Mouse (Mus musculus) c-Kit-positive CD71-negative TER-119-negative erythroid progenitor cells, embryonic 14.5 days (primary cell): ENCODE results near the gene Pgpep1l.
"Not testable (repeated sequence)": the region's sequence is repeated elsewhere in the genome, so short reads cannot be mapped to it uniquely, and the experiment has no call there.

Experiments
- DNase-seq: peaks from one replicate; pipeline ENCODE4 v3.0.0-alpha.2; 2013; ENCODE audit warnings: low read depth

Gene Pgpep1l

DNA sequence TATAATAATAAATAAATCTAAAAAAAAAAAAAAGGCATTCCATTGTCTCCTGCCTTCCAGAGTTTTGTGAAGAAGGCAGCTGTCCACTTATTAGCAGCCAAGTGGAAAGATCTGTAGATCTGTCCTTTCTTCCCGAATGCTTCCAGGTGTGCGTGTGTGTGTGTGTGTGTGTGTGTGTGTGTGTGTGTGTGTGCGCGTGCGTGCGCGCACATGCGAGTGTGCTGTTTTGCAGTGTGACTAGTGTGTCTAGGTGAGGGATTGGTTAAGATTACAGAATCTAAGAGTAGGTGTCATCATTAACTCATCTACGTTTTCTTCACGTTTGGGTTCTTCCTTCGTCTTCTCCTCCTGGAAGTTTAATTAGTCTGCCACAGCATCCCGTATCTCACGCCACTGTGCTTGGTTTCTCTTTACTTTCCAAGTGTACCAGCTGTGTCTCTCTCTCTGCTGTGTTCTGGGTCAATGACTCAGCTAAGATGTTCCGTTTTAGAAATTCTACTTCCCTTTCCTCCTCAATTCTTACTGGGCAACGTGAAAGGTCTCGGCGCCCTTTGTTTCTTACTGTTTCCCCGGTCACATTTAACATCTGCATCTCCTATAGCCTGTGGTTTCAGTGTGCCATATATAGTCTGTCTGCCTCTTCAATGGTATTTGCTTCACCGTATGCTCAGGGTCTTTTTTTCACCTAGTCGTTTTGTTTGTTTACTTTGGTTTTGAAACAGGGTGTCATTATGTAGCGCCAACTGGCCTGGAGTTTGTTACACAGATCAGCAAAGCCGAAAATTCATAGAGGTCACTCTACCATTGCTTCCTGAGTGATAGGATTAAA is 18.5 kb upstream of the Pgpep1l start:
- DNase-seq: peak; percentile 44

DNA sequence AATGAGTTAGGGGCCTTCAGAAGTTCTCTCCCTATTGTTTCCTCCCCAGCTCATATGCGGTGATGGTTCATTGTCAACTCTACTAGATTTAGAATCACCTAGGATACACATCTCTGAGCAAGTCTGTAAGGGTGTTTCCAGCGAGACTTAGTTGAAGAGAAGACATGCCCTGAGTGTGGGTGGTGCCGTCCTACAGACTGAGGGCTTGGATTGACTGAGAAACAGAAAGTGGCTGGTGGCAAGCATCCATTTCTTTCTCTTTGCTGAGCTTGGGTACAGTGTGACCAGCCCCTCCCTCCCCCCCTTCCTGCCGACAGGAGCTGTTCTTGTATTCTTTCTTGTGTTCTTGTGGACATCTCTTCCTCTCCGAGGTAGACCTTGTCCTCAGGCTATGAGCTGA is 17.3 kb upstream of the Pgpep1l start:
- DNase-seq: no peak

DNA sequence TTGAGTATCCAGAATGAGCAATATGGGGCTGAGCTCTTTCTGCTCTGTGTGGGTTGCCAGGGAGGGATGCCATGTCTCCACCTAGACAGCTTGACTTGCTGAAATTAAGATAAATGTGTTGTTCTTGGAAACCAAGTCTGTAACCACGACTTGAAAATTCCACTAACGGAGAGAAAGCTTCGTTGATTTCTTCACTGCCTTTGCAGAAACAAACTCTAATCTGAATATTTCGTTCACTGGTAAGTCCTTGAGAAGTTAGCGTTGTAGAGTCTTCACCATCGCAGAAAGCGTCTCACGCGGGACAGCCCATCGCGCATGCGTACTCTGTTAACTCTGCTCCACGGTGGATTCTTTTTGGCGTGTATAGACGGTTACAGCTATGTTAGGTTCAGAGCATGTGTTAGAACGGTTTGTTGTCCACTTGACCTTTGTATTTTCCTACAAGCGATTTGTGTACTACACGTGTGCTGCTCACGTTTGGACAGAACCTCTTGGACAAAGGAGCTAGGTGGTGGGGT is 16.4 kb upstream of the Pgpep1l start:
- DNase-seq: no peak

DNA sequence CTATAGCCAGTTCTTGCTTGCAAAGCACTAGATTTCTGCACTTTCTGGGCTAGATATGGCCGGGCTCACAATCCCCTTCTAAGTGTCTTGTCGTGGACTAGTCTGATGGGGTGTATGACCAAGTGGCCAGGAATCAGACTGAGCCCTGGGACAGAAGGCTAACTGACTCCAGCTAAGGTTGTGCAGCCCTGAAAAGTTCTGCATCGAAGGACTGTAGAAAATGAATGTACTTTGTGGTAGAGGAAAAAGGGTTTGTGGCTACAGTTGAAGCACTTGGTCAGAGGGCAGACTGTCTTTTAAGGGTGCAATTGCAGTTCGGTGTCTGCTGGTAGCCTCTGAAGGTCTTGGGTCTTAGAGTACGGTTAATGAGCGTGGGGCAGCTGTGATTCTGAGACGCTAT is 15.4 kb upstream of the Pgpep1l start:
- DNase-seq: no peak

DNA sequence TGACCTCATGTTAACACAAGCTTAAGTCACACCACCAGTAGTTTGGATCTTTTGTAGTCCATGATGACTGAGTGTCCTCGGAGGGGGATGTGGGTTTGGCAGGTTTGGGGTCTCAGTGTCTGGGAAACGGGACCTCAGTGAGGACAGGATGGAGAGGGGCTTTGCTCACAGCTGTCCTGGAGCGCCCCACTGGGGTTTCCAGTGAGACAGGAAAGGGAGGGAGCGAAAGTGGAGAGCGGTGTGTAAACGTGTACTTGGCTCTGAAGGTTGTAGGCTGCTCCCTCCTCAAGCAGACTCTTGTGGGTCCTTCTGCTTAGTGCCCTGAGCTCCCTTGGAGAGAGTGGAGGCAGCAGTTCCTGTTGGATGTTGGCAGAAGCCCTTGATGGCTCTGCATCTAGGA is 14.9 kb upstream of the Pgpep1l start:
- no peak for DNase-seq

GRCm38 (mm10) chr7:68278385-68278784 is 14.4 kb upstream of the Pgpep1l start:
- no peak for DNase-seq

DNA sequence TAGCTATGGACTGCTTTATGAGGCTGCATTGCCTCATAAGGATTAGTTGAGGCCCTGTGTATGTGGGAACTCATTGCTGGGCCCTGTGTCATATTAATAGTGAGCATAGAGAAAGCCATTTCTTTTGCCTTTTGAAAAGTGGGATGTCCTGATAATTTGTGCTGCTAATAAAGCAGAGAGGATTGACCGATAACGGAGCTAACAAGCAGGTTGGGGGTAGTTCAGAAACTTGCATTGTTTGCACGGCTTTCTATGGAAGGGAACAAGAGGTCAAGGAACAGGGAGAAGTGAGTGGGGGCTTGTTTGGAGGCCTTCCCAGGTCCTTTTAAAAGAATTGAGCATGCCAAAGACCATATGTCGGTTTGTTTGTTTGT is 13.9 kb upstream of the Pgpep1l start:
- DNase-seq: no peak

- DNase-seq: no peak
Observed at GRCm38 (mm10) chr7:68277054-68277896, 13.2 kb upstream of the Pgpep1l start.

DNA sequence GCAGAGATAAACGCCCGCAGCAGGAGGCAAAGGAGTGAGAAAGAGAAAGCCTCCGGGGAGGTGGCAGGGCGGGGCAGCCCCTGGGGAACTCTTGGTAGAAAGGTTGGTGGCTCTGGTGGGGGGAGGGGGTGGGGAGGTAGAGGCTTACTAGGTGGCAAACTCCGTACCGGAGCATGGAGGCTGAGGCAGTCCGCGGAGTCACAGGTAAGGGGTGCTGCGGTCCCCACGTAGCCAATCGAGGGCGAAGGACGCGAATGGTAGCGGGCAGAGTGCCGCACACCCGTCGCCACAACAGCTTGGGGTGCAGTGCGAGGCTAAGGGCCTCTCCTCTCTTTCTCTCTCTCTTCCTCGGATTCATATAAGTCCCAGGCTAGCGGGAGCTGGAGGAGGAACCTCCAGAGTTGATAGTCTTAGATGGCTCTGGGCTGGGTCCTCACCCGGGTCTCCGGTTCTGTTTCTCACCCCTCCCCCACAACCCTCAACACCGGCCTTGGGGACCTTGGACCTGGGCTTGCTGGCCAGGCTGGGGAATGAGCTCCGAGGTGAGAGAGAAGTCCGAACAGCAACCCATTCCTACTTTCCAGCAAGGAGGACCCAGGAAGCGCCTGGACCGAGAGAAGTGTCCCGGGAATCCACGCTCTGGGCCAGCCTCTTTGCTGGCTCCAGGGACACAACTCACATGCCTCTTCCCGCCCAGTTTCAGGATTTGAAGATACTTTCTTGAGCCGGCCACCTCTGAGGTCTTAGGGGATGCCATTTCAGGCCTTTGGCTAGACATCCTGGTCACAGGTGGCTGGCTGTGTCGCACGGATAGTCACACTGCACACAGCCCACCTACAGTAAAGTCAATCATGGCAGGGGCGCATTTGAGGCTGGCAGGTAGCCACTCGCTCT is 12.1 kb upstream of the Pgpep1l start:
- DNase-seq: no peak

DNA sequence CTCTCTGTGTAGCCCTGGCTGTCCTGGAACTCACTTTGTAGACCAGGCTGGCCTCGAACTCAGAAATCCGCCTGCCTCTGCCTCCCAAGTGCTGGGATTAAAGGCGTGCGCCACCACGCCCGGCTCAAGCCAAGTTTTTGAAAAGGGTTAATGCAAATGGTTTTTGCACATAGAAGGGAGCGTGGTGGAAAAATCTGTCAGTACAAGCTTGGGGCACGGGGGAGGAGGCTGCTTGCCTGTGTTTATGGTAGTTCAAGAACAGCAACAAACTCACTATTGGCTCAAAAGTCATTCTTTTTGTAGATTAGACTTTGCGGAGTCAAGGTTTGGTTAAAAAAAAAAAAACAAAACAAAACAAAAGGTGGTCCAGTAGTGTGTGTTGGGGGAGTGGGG is 11.4 kb upstream of the Pgpep1l start:
- not testable (repeated sequence) for DNase-seq

DNA sequence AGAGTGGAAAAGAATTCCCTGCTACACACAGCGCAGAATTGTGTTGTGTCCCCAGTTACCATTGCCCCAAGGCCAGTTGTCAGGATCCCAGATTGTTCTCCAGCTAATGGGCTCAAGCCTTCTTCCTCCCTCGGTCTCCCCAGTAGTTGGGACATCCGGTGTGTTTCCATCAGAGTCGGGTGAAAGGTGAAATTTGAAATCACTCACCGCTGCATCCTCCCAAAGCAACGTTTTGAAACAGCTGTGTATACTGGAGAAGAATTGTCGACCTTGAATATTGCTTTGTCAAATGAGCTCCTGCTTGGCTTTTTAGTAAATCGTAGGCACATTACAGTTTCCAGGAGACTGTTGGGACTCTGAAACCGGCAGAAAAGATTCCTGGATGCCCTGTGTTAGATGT is 10.9 kb upstream of the Pgpep1l start:
- DNase-seq: no peak

- DNase-seq: no peak
Observed at GRCm38 (mm10) chr7:68274218-68274617, 10.2 kb upstream of the Pgpep1l start.

DNA sequence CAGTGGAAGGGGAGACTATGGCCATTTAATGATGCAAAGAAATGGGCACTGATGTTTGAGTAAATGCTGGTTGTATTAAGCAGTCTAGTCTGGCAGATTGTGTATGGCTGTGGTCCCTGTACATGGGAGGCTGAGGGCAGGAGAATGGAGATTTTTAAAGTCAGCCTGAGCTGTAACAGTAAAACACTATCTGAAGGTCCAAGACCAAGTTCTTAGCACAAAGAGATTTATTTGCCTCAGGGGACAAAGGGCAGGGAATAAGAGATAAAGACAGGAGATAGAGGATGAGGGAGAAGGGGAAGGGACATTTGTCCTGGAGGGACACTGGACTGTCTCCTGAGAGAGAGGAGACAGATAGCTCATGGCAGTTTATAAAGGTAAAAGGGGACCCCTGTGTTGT is 9.5 kb upstream of the Pgpep1l start, which contains the start of gene Fam169b:
Fam169b (plus strand) TSS at position 325 of the 400 bp plus-strand sequence.
- DNase-seq: no peak

DNA sequence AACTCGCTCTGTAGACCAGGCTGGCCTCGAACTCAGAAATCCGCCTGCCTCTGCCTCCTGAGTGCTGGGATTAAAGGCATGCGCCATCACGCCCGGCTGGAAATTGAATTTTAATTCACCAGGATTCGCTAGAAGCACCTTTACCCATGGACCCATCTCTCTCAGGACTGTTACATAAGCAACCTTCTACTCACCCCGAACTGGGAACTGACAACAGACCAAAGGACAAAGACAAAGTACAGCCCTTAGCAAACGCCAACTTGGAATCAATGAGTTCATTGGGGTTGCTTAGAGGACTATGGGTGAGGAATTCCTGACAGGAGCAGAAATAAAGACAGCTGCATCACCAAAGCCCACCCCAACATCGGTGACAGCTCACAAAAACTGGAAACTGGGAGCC is 8.6 kb upstream of the Pgpep1l start:
- no peak for DNase-seq

- DNase-seq: no peak
Observed at GRCm38 (mm10) chr7:68271816-68272215, 7.8 kb upstream of the Pgpep1l start.

DNA sequence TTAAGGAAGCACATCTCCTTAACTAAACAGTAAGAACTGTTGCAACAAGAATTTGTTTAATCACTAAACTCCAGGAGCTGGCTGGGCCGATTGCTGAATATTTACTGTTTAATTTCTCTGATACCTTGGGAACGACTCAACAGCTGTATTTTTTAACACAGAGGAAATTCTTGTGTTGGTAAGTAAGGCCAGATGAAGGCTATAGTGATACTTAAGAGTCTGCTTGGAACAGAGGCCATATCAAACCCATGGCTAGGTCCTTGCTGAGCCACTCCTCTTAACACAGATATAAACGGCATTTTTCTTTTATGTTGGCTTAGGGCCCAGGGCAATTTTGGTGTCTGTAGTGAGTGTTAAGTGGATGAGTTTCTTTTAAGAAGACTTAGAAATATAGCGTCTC is 6.5 kb upstream of the Pgpep1l start:
- no peak for DNase-seq

GRCm38 (mm10) chr7:68266691-68267090 is 2.7 kb upstream of the Pgpep1l start:
- DNase-seq: no peak

GRCm38 (mm10) chr7:68265391-68265790 is 1.4 kb upstream of the Pgpep1l start:
- no peak for DNase-seq

DNA sequence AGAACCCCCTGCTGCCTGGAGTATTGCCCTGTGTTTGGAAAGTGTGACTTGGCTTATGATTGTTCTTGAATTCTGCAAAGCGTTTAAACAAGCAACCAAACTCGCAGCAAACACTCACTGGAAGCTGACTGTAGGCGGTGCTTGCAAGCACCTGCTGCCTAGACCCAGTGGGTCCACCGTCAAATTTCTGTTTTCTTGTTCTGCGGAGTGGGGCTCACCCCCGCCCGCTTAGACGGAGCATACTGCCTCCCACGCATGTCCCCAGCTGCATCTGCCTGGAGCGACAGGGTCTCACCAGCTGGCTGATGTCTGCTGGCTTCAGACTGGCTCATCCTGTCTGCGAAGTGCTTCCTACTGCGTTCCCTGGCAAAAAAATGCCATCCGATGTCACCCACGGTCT is 498 bp upstream of the Pgpep1l start:
- no peak for DNase-seq

DNA sequence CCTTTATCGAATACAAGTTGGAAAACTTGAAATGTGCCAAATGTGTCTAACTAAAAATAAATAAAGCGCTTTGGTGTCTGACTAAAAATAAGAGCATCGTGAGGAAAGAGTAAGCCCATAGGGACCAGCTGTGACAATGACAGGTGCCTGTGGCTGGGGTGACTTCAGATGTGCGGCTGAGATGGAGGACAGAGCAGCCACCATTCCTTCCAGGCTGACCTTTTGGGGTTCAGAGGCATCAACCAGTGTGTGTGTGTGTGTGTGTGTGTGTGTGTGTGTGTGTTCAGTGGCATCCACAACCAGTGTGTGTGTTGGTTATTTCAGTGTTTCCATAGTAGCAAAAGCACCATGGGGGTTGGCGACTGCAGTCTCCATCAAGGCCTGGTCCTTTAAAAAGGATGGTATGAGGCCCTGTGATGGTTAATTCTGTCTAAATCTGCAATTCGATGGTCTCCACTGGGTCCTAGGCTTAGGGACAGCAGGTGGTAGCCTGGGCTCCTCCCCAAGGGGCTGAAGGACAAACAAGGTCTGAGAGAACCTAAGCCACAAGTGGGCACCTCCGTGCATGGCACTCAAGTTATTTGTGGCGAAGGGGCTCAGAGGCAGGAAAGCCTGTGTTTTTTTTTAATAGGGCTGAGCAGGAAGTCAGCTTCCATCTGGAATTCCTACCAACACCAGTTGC is 546 bp downstream of the Pgpep1l start:
- no peak for DNase-seq

DNA sequence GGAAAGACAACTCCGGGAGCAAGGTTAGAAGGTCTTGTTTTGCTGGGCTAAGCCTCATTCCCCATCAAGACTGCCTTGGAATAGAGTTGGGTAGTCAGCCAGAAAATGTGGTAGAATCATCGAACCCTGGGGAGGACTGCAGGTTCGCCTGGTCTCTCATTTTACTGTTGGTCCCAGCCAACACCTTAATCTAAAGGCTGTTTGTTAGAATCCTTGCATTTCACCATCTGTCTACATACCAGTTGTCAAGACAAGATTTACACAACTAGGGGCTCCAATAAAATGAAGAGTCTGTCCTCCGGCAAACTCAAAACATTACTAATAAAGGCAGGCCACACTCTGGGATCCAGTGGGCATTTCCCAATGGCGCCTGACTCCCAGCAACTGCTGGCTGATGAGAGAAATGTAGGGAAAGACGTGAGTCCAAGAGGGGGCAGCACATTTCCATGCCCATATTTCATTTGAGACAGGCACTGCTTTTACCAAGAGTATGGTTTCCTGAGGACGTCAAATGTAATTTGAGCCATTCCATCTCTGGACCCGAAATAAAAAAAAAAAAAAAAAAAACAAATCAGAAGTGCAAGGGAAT is 1.3 kb downstream of the Pgpep1l start:
- DNase-seq: no peak
